Mouse (Mus musculus): ENCODE measurements at regions not wholly inside any gene's neighbourhood (a gene's known extent, or its start where the extent isn't known, plus 50 kb on each side); places are given as distances from the start of the nearest gene placed in this dataset.

GRCm38 (mm10) chr16:9113801-9114200 lies 283.9 kb downstream of the 1810013L24Rik start:
- DNase-seq (ENCODE audit: low spot score in 2 of 2), result no peak

- no peak for DNase-seq (ENCODE audit: low spot score in 2 of 2)
These were observed 285.6 kb downstream of the 1810013L24Rik start for GRCm38 (mm10) chr16:9115548-9115947.

- no peak for DNase-seq (ENCODE audit: low spot score in 2 of 2)
These were observed 291.7 kb downstream of the 1810013L24Rik start for GRCm38 (mm10) chr16:9121581-9121980.

- no peak for DNase-seq (ENCODE audit: low spot score in 2 of 2)
These were observed 302.2 kb downstream of the 1810013L24Rik start for GRCm38 (mm10) chr16:9132113-9132512.

- DNase-seq (ENCODE audit: low spot score in 2 of 2), result no peak
These were observed 302.9 kb downstream of the 1810013L24Rik start for GRCm38 (mm10) chr16:9132778-9133177.

GRCm38 (mm10) chr16:9135377-9135776 lies 305.5 kb downstream of the 1810013L24Rik start:
- no peak for DNase-seq (ENCODE audit: low spot score in 2 of 2)

DNA sequence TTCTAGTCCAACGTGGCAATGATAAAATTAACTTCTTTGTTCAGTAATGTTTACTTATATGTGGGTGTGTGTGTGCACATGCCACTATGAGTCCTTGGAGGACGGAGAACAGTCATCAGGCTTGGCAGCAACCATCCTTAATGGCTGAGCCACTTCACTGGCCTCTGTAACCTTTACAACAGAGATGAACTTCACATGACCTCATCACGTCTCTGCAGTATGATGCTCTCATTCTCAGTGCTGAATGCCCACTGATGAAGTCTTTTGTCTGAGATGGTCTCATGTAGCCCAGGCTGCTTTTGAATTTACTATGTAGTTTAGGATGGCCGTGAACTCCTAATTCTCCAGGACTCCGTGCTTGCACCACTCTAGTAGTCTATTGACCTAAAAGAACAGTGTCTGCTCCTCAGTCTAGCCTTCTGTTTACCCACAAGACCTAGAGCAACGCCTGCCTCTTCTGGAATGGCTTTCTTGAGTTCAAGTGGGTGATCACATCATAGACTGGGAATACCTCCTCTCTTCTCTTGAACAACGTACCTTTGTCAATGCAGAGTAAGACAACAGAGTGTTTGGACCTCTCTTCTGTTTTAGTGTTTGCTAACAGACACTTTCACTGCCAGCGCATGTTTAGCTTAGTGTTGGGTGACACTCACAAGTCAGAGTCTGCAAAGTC lies 308.8 kb downstream of the 1810013L24Rik start:
- no peak for DNase-seq (ENCODE audit: low spot score in 2 of 2)

DNA sequence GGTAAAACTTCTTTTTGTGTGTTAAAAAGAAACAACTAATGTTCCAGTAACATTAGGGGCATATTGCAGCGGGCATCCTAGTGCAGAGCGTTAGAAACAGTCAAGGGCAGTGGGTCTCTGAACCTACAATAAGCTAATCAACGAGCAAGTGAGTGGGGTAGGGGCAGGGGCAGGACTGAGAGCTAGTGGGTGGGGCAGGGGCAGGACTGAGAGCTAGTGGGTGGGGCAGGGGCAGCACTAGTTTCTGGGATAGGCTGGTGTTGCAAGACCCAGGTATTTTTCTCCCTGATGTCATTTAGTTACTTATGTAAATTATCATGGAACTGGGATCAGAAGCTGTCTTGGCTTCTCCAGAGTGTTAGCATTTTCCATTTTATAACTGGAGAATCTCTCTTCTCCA lies 309.5 kb downstream of the 1810013L24Rik start:
- no peak for DNase-seq (ENCODE audit: low spot score in 2 of 2)

- no peak for DNase-seq (ENCODE audit: low spot score in 2 of 2)
These were observed 319.6 kb downstream of the 1810013L24Rik start for GRCm38 (mm10) chr16:9149209-9150135.

- DNase-seq (ENCODE audit: low spot score in 2 of 2), result no peak
These were observed 322.0 kb downstream of the 1810013L24Rik start for GRCm38 (mm10) chr16:9151936-9152335.

DNA sequence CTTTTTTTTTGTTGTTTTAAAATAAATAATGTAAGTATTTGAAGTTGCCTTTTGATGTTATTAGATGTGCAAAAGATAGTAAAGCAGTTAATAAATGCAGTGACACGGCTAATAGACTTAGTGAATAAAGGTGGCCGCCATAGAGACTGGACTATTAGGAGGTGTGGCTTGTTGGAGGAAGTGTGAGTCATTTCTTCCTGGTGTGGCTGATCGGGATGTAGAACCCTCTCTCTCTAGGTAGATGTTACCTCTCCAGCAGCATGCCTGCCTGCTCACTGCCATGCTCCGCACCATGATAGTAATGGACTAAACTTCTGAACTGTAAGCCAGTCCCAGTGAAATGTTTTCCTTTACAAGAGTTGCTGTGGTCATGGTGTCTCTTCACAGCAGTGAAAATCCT lies 323.6 kb downstream of the 1810013L24Rik start:
- DNase-seq (ENCODE audit: low spot score in 2 of 2), result no peak

DNA sequence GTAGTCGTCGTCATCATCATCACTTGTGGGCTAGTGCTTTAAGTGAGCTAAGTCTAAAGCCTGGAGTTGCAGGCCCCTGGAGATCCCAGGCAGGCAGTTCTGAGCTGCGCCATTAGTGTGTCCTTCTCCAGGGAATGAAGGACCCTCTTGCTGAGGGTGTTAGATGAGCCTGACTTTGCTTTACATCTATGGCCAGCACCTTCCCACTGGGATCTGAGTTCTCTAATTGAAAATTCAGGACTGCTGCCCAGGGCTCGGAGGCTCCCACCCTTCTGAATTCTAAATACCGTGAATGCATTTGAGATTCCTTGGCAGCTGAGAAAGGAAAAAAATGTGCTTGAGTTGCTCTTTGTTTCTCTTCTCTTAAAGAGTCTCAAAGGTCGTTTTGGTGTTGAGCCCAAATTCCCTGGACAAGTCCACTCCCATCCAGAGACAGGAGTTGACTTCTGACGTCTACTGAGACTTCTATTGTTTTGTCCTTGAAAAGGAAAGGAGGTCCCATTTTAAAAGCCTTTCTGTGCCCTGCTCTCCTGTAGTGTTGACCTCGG lies 335.9 kb downstream of the 1810013L24Rik start:
- DNase-seq (ENCODE audit: low spot score in 2 of 2), result no peak

GRCm38 (mm10) chr16:9176402-9176801 lies 346.5 kb downstream of the 1810013L24Rik start:
- DNase-seq (ENCODE audit: low spot score in 2 of 2), result no peak

- DNase-seq (ENCODE audit: low spot score in 2 of 2), result no peak
These were observed 365.9 kb downstream of the 1810013L24Rik start for GRCm38 (mm10) chr16:9195821-9196220.

- DNase-seq (ENCODE audit: low spot score in 2 of 2), result peak in 1 of 2 experiments; percentile 9
These were observed 369.1 kb downstream of the 1810013L24Rik start for GRCm38 (mm10) chr16:9198903-9199532.

- no peak for DNase-seq (ENCODE audit: low spot score in 2 of 2)
These were observed 378.7 kb downstream of the 1810013L24Rik start for GRCm38 (mm10) chr16:9208602-9209001.

DNA sequence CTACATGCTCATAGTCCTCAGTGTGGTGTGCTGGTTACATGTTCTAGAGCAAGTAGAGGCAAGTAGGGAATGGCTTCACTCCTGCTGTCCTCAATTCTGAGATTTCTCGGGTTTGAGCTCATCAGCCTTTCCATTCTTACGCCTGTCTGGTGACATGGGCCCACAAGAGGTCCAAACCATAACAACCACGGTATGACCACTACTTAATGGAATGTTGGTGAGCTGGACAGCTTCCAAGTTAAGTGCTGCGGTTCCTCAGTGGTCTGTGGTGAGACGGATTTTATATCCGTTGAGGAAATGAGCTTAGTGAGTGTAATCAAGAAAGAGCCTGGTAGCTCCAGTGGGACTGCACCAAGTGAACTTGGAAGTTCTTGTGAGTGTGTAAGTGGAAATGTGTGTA lies 381.6 kb downstream of the 1810013L24Rik start:
- DNase-seq (ENCODE audit: low spot score in 2 of 2), result no peak

GRCm38 (mm10) chr16:9215131-9215530 lies 385.2 kb downstream of the 1810013L24Rik start:
- no peak for DNase-seq (ENCODE audit: low spot score in 2 of 2)

DNA sequence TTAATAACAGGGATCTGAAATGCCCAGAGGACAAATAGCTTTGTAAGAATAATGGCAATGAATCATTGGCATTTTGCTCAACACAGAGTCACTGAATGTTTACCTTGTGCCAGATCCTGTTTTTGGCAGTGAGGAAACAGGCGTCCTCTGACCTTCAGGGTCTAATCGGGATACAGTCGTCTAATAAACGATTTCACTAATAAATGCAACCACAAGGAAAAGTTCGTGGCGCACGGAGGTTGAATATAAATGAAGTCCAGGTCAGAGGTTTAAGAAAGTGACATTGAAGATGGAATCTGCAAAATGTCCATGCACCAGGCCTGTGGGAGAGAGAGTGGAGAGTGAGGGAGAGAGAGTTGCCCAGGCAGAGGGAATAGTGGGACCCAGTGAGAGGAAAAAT lies 387.5 kb downstream of the 1810013L24Rik start:
- DNase-seq (ENCODE audit: low spot score in 2 of 2), result no peak

- DNase-seq (ENCODE audit: low spot score in 2 of 2), result no peak
These were observed 400.3 kb downstream of the 1810013L24Rik start for GRCm38 (mm10) chr16:9230178-9230577.

DNA sequence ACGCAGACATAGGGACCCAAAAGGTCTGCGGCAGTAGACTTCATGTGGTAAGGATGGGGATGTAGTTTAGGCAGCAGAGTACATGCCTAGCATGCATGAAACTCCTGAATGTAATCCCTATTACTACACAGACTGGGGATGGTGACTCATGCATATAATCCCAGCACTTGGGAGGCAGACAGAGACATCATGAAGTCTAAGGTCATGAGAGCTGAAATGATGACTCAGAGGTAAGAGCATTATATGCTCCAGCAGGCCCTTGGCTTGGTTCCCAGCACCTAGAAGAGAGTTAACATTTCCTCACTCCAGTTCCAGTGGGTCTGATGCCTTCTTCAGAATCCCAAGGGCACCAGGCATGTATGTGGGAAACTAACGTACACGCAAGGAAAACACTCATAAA lies 412.2 kb downstream of the 1810013L24Rik start:
- no peak for DNase-seq (ENCODE audit: low spot score in 2 of 2)

- DNase-seq (ENCODE audit: low spot score in 2 of 2), result no peak
These were observed 417.3 kb downstream of the 1810013L24Rik start for GRCm38 (mm10) chr16:9247198-9247597.
